Mouse (Mus musculus) G1E (cell line): ENCODE measurements around the gene Lgals4. TPM values are rescaled to one million over a fixed set of nuclear protein-coding genes. Genes with fewer than 3 reads are reported as not detected.

Source experiments
- ATAC-seq: 2 replicates; pipeline ENCODE4 v1.8.0; 2016; ENCODE audit warnings: mild to moderate bottlenecking; ENCODE audit not compliant: insufficient number of reproducible peaks, poor library complexity, low FRiP score, severe bottlenecking; ENCODE audit errors: extremely low read depth
- DNase-seq: peaks from one replicate; pipeline ENCODE4 v3.0.0; 2012; ENCODE audit warnings: low spot score
- H3K27me3 ChIP-seq: 2 replicates; pipeline ENCODE4 v1.6.1; 2012; ENCODE audit warnings: mild to moderate bottlenecking, low read length, inconsistent platforms; ENCODE audit not compliant: insufficient read depth
- H3K36me3 ChIP-seq: replicated peaks from 2 replicates; pipeline ENCODE3; 2012; ENCODE audit warnings: mild to moderate bottlenecking, inconsistent platforms
- H3K4me1 ChIP-seq: 2 replicates; pipeline ENCODE4 v1.6.1; 2012; ENCODE audit warnings: low read depth, low read length, inconsistent platforms, mixed read lengths; ENCODE audit not compliant: insufficient read depth
- H3K4me3 ChIP-seq: 2 replicates; pipeline ENCODE4 v1.5.1; 2012; ENCODE audit warnings: low read depth, mild to moderate bottlenecking, inconsistent platforms, low read length, moderate library complexity, mixed read lengths
- H3K9me3 ChIP-seq: replicated peaks from 2 replicates; pipeline ENCODE4 v1.6.1; 2012; ENCODE audit warnings: inconsistent platforms
- CTCF ChIP-seq: IDR thresholded peaks from 2 replicates; pipeline ENCODE4 v1.5.1; 2012; ENCODE audit warnings: low read depth, low read length, inconsistent platforms, mixed read lengths
- GATA1 ChIP-seq: IDR thresholded peaks from 2 replicates; pipeline ENCODE4 v1.6.1; 2012; ENCODE audit warnings: borderline replicate concordance, low read length, inconsistent platforms, mixed read lengths
- GATA2 ChIP-seq: IDR thresholded peaks from 2 replicates; pipeline ENCODE4 v1.6.1; 2012; ENCODE audit warnings: low read depth, low read length, inconsistent platforms, borderline replicate concordance
- POLR2AphosphoS5 ChIP-seq: IDR thresholded peaks from 2 replicates; pipeline ENCODE4 v1.6.1; 2012; ENCODE audit warnings: low read depth, low read length, inconsistent platforms; ENCODE audit not compliant: insufficient replicate concordance
- TAL1 ChIP-seq: conservative IDR thresholded peaks from 2 replicates; pipeline ENCODE4 v1.6.1; 2012; ENCODE audit warnings: low read depth, low read length, inconsistent platforms, mixed read lengths
- polyA plus RNA-seq: library from polyadenylated mRNA; stranded (reverse); fragments of >175 nt; gene quantifications from 2 replicates; pipeline ENCODE4 v1.2.3, GENCODE M21; 2012
- total RNA-seq, 2 experiments: library from RNA; stranded (forward) in 1 of 2; stranded (reverse) in 1 of 2; fragments of 200-1000 nt in 1 of 2; fragments of >200 nt in 1 of 2; fragmentation: Nextera tagmentation in 1 of 2; gene quantifications; 2 replicates each; pipeline ENCODE4 v1.2.3; 2014 to 2017

Lgals4 gene
- 0.87 and 3.0 TPM in 2 replicates for total RNA-seq (2014; fragmentation: Nextera tagmentation)
- total RNA-seq (2017), result 1.9 and 3.4 TPM in 2 replicates
- polyA plus RNA-seq, result 0.22 and 0.68 TPM in 2 replicates

DNA sequence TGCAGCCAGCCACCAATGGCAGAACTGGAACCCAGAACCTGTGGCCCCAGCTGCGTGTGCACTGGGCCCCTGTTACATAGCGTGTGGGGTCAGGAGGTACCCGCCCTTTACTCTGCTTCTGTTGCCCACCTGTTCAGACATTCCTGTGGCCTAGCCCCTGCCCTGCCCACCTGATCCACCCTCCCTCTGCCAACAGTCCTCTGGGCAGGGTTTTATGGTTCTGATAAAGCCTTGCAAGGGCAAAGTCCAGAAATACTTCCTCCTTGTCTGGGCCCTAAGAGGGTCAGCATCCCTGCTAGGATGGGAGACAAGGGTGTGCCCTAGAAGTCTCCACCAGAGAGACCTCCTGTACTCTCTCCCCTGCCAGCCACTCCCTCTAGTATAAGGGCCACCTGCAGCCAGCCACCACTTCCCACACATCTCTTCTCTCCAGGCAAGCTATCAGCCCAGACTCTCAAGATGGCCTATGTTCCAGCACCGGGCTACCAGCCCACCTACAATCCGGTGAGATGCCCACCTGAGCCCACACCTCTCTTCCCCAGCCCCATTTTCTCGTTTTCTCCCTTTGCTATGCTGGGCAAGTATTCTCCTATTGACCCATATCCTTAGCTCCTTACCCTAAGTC is at the start of gene Lgals4:
Gene Lgals4 (plus strand): TSS at position 132 of the 625 bp plus-strand sequence.
- peaks cover 29% of the 10 kb centered on the region for H3K27me3 ChIP-seq
- H3K4me3 ChIP-seq, result no peak within 1 kb of the TSS
- TF ChIP-seq CTCF (no peak), TAL1 (no peak), POLR2AphosphoS5 (no peak), GATA1 (no peak), GATA2 (no peak)
- H3K4me1 ChIP-seq, result peaks cover 10% of the 10 kb centered on the region
- peaks cover 34% of the 10 kb centered on the region for H3K36me3 ChIP-seq
- ATAC-seq, result no peak; the same call in 1 of the 2 replicates
- peaks cover 7% of the 10 kb centered on the region for H3K9me3 ChIP-seq
- no peak for DNase-seq

DNA sequence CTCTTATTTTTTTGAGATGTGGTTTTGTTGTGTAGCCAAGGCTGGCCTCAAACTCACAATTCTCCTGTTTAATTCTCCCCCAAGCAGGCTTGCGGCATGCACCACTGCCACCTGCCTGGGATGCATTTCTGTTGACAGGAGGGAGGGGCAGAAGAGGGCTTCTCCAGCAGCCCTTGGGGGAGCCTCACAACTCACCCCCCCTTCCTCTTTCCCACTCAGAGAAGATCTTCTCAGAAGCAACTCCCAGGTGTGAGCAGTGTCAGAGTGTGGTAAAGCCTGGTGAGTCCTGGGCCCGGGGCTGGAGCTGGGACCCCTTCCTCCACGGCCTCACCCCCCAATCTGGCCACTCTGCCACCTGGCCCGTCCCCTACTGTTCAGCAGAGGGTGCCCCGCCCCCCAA is 48.5 kb upstream of the Lgals4 start:
- Histone ChIP-seq H3K4me3 (no peak overlapping the region), H3K27me3 (no peaks in the 10 kb centered on the region), H3K4me1 (peaks cover 2% of the 10 kb centered on the region), H3K9me3 (no peaks in the 10 kb centered on the region), H3K36me3 (peaks cover 82% of the 10 kb centered on the region)
- TF ChIP-seq CTCF (no peak), GATA1 (no peak), TAL1 (no peak), POLR2AphosphoS5 (no peak), GATA2 (no peak)
- ATAC-seq (no peak), DNase-seq (no peak)

DNA sequence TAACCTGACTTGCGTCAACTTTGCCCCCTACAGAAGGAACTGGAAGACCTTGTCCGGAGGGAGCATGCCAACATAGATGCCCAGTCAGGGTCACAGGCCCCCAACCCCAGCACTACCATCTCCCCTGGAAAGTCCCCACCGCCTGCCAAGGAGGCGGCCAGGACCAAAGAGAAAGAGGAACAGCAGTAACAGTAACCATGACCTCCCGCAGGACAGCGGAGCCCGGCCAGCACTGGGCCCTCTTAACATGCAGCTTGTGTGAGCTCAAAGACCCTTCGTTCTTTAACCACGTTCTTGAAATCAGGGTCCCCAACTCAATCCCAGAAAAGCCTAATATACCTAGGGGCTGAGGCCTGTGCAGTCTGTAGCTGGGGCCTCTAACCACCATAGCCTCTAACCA is 45.8 kb upstream of the Lgals4 start:
- Histone ChIP-seq H3K27me3 (peaks cover 6% of the 10 kb centered on the region; the same call in 1 of the 2 replicates), H3K4me3 (no peak overlapping the region), H3K4me1 (0 out of 2 replicates have a peak, but pooled peaks cover 5% of the 10 kb centered on the region), H3K36me3 (peaks cover 56% of the 10 kb centered on the region), H3K9me3 (no peaks in the 10 kb centered on the region)
- ATAC-seq (no peak), DNase-seq (no peak)
- no peak for TF ChIP-seq POLR2AphosphoS5
- TF ChIP-seq GATA1, result no peak
- no peak for TF ChIP-seq TAL1
- TF ChIP-seq GATA2, result no peak
- no peak for TF ChIP-seq CTCF

DNA sequence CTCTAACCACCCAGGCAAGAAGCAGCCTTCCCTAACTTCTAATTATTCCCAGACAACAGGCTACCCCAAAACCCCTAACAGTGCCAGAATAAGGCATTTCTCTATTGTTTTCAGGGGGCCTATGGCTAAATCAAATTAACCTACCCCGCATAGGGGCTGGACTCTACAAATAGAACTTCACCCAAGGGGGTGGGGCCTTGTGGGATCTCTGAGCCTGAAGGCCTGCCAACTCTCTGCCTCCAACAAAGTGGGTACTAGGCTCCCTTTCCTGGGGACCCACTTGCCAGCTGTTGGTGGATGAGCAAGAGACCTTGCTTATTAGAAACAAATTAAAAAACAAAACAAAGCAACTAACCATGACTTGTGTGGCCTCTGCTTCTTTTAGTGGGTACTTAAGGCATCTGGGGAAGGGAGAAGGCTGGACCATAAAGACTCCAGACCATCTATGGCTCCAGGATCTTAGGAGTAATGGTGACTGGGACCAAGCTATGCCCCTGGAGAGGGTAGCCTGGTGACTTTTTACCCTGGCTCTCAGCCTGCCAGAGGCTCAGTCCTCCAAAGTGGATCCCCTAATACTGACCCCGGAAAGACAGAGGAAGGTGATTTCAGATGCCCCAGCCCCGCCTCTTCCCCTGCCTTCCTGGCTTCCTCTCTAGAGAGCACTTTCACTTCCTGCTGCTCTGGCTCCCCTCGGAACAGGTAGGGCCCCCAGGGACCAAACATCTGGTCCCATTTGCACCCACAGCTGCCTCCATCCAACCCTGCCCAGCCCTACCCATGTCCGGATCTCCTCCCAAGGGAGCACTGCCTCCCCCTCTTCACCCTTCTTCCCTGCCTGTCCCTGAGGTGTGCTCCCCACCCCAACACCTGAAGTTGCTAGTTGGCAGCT is 45.1 kb upstream of the Lgals4 start, which contains the start of gene Rinl:
Gene Rinl (plus strand): TSS at position 663 of the 889 bp plus-strand sequence.
- peaks cover 49% of the 10 kb centered on the region for H3K36me3 ChIP-seq
- ATAC-seq, result no peak
- no peaks in the 10 kb centered on the region for H3K9me3 ChIP-seq
- DNase-seq, result no peak
- no peak within 1 kb of the TSS; the same call in 1 of the 2 replicates for H3K4me3 ChIP-seq
- H3K27me3 ChIP-seq, result peaks cover 6% of the 10 kb centered on the region; the same call in 1 of the 2 replicates
- 0 out of 2 replicates have a peak, but pooled peaks cover 5% of the 10 kb centered on the region for H3K4me1 ChIP-seq
- TF ChIP-seq POLR2AphosphoS5 (no peak), GATA2 (no peak), TAL1 (no peak), CTCF (no peak), GATA1 (no peak)

DNA sequence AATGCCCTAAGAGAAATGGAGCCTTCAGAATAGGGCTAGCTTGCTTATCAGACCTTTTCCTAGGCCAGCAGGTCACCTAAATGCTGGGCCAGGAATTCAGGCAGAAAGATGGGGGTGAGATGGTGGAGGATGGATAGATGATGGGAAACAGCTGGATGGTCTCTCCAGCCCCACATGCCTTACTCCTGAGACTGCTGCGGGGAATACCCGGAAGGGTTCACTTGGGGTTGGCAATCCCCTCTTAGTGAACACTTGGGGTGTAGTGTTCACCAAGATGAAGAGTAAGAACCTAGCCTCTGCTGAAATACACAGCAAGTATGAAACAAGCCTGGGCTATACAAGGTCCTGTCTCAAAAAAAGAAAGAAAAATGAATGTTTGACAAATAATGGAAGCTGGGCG is 44.4 kb upstream of the Lgals4 start:
- H3K27me3 ChIP-seq, result peaks cover 6% of the 10 kb centered on the region; the same call in 1 of the 2 replicates
- H3K9me3 ChIP-seq, result no peaks in the 10 kb centered on the region
- no peak overlapping the region for H3K4me3 ChIP-seq
- H3K36me3 ChIP-seq, result peaks cover 42% of the 10 kb centered on the region
- ATAC-seq, result no peak
- peaks cover 5% of the 10 kb centered on the region; the same call in 1 of the 2 replicates for H3K4me1 ChIP-seq
- TF ChIP-seq CTCF, result no peak
- TF ChIP-seq GATA2, result no peak
- TF ChIP-seq TAL1, result no peak
- TF ChIP-seq GATA1, result no peak
- no peak for TF ChIP-seq POLR2AphosphoS5
- no peak for DNase-seq
